Mouse (Mus musculus) neural tube, embryonic 13.5 days (tissue): ENCODE measurements around the gene Sec31a. TPM values are rescaled to one million over a fixed set of nuclear protein-coding genes. Genes with fewer than 3 reads are reported as not detected.

Source experiments
- ATAC-seq: fragments of 200-750 bp; cut with Nextera tagmentation; 2 replicates; pipeline ENCODE4 v1.8.0; 2017; ENCODE audit warnings: low read depth, mild to moderate bottlenecking, moderate TSS enrichment, moderate library complexity
- H3K27ac ChIP-seq: fragments of 300-500 bp; sonication (generic); replicated peaks from 2 replicates; pipeline ENCODE4 v1.5.1; 2015; ENCODE audit warnings: moderate library complexity, mild to moderate bottlenecking, inconsistent platforms
- H3K27me3 ChIP-seq: fragments of 300-500 bp; sonication (generic); 2 replicates; pipeline ENCODE4 v1.6.1; 2015; ENCODE audit warnings: mild to moderate bottlenecking, inconsistent platforms
- H3K36me3 ChIP-seq: fragments of 300-500 bp; sonication (generic); 2 replicates; pipeline ENCODE4 v1.6.1; 2015; ENCODE audit warnings: mild to moderate bottlenecking, inconsistent platforms
- H3K4me1 ChIP-seq: fragments of 300-500 bp; sonication (generic); replicated peaks from 2 replicates; pipeline ENCODE4 v1.6.1; 2015; ENCODE audit warnings: inconsistent platforms
- H3K4me2 ChIP-seq: fragments of 300-500 bp; sonication (generic); 2 replicates; pipeline ENCODE4 v1.6.1; 2015; ENCODE audit warnings: inconsistent platforms, mild to moderate bottlenecking, moderate library complexity
- H3K4me3 ChIP-seq: fragments of 300-500 bp; sonication (generic); 2 replicates; pipeline ENCODE4 v1.5.1; 2015; ENCODE audit warnings: mild to moderate bottlenecking, inconsistent platforms
- H3K9ac ChIP-seq: fragments of 300-500 bp; sonication (generic); 2 replicates; pipeline ENCODE4 v1.6.1; 2015; ENCODE audit warnings: moderate library complexity, mild to moderate bottlenecking, inconsistent platforms
- H3K9me3 ChIP-seq: fragments of 300-500 bp; sonication (generic); 2 replicates; pipeline ENCODE4 v1.6.1; 2016; ENCODE audit warnings: inconsistent platforms
- WGBS: fragments of 180-500 bp; shearing (Covaris S2); methylation state at CpG from one replicate; pipeline ENCODE4 v1.1.7; 2015; 5-methylcytosine and 5-hydroxymethylcytosine counted together
- polyA plus RNA-seq: library from polyadenylated mRNA; unstranded; fragments of >200 nt; fragmentation: Nextera tagmentation; extraction: Ambion mirVana; gene quantifications from 2 replicates; pipeline ENCODE4 v1.2.1, GENCODE M21; 2015

The Sec31a gene
- polyA plus RNA-seq, 1 experiment from 2014 or later = 106 TPM

GRCm38 (mm10) chr5:100393681-100394080 lies 22.4 kb downstream of the Sec31a start:
- no peak overlapping the region for H3K4me2 ChIP-seq
- ATAC-seq = no peak
- no peaks in the 10 kb centered on the region for H3K9me3 ChIP-seq
- no peak overlapping the region for H3K27ac ChIP-seq
- no peak overlapping the region for H3K4me3 ChIP-seq
- H3K4me1 ChIP-seq = no peaks in the 10 kb centered on the region
- H3K27me3 ChIP-seq = no peaks in the 10 kb centered on the region
- H3K9ac ChIP-seq = no peak overlapping the region
- peaks cover 98% of the 10 kb centered on the region for H3K36me3 ChIP-seq
- 95% methylated on average over 3 of the region's 3 CpGs for WGBS

GRCm38 (mm10) chr5:100392436-100392955 lies 23.5 kb downstream of the Sec31a start:
- H3K4me2 ChIP-seq = no peak overlapping the region
- H3K27ac ChIP-seq = no peak overlapping the region
- peaks cover 94% of the 10 kb centered on the region for H3K36me3 ChIP-seq
- no peak overlapping the region for H3K4me3 ChIP-seq
- no peaks in the 10 kb centered on the region for H3K4me1 ChIP-seq
- no peak overlapping the region for H3K9ac ChIP-seq
- no peak for ATAC-seq
- no peaks in the 10 kb centered on the region for H3K27me3 ChIP-seq
- whole genome bisulfite sequencing = 91% methylated on average over 20 of the region's 20 CpGs
- no peaks in the 10 kb centered on the region for H3K9me3 ChIP-seq

GRCm38 (mm10) chr5:100383782-100384510 lies 32.1 kb downstream of the Sec31a start:
- H3K9me3 ChIP-seq = no peaks in the 10 kb centered on the region
- no peak overlapping the region for H3K9ac ChIP-seq
- H3K27ac ChIP-seq = no peak overlapping the region
- no peaks in the 10 kb centered on the region for H3K4me1 ChIP-seq
- H3K4me3 ChIP-seq = no peak overlapping the region
- no peak for ATAC-seq
- 94% methylated on average over 18 of the region's 18 CpGs for WGBS
- H3K36me3 ChIP-seq = peaks cover 91% of the 10 kb centered on the region
- H3K4me2 ChIP-seq = no peak overlapping the region
- H3K27me3 ChIP-seq = no peaks in the 10 kb centered on the region

GRCm38 (mm10) chr5:100381094-100381493 lies 34.9 kb downstream of the Sec31a start:
- H3K4me3 ChIP-seq = no peak overlapping the region
- H3K36me3 ChIP-seq = peaks cover 97% of the 10 kb centered on the region
- H3K4me2 ChIP-seq = no peak overlapping the region
- H3K27ac ChIP-seq = no peak overlapping the region
- ATAC-seq = no peak
- H3K27me3 ChIP-seq = no peaks in the 10 kb centered on the region
- H3K9me3 ChIP-seq = no peaks in the 10 kb centered on the region
- H3K4me1 ChIP-seq = no peaks in the 10 kb centered on the region
- WGBS = 95% methylated on average over 7 of the region's 7 CpGs
- no peak overlapping the region for H3K9ac ChIP-seq

- no peak overlapping the region for H3K4me3 ChIP-seq
- no peaks in the 10 kb centered on the region for H3K4me1 ChIP-seq
- ATAC-seq = no peak
- 96% methylated on average over 5 of the region's 5 CpGs for WGBS
- no peaks in the 10 kb centered on the region for H3K27me3 ChIP-seq
- no peaks in the 10 kb centered on the region for H3K9me3 ChIP-seq
- no peak overlapping the region for H3K9ac ChIP-seq
- peaks cover 97% of the 10 kb centered on the region for H3K36me3 ChIP-seq
- no peak overlapping the region for H3K27ac ChIP-seq
- H3K4me2 ChIP-seq = no peak overlapping the region
Observed at GRCm38 (mm10) chr5:100380277-100380676, 35.8 kb downstream of the Sec31a start.

GRCm38 (mm10) chr5:100378981-100379380 lies 37.1 kb downstream of the Sec31a start:
- Histone ChIP-seq H3K36me3 (peaks cover 98% of the 10 kb centered on the region), H3K27ac (no peak overlapping the region), H3K4me1 (no peaks in the 10 kb centered on the region), H3K9ac (no peak overlapping the region), H3K9me3 (no peaks in the 10 kb centered on the region), H3K4me3 (no peak overlapping the region), H3K4me2 (no peak overlapping the region), H3K27me3 (no peaks in the 10 kb centered on the region)
- ATAC-seq = no peak
- WGBS = 95% methylated on average over 2 of the region's 2 CpGs

GRCm38 (mm10) chr5:100378211-100378610 lies 37.8 kb downstream of the Sec31a start:
- Histone ChIP-seq H3K9ac (no peak overlapping the region), H3K27me3 (no peaks in the 10 kb centered on the region), H3K36me3 (peaks cover 97% of the 10 kb centered on the region), H3K4me2 (no peak overlapping the region), H3K4me1 (no peaks in the 10 kb centered on the region), H3K27ac (no peak overlapping the region), H3K4me3 (no peak overlapping the region), H3K9me3 (no peaks in the 10 kb centered on the region)
- WGBS = 94% methylated on average over 5 of the region's 5 CpGs
- ATAC-seq = no peak

- Histone ChIP-seq H3K27me3 (no peaks in the 10 kb centered on the region), H3K4me1 (no peaks in the 10 kb centered on the region), H3K9me3 (no peaks in the 10 kb centered on the region), H3K27ac (no peak overlapping the region), H3K4me3 (no peak overlapping the region), H3K9ac (no peak overlapping the region), H3K4me2 (no peak overlapping the region), H3K36me3 (peaks cover 97% of the 10 kb centered on the region)
- no peak for ATAC-seq
- 75% methylated on average over 2 of the region's 2 CpGs for WGBS
Observed at GRCm38 (mm10) chr5:100377376-100377775, 38.7 kb downstream of the Sec31a start.

- ATAC-seq = no peak
- peaks cover 93% of the 10 kb centered on the region for H3K36me3 ChIP-seq
- H3K27ac ChIP-seq = no peak overlapping the region
- no peaks in the 10 kb centered on the region for H3K4me1 ChIP-seq
- H3K9me3 ChIP-seq = no peaks in the 10 kb centered on the region
- no peak overlapping the region for H3K4me2 ChIP-seq
- no peak overlapping the region for H3K4me3 ChIP-seq
- H3K27me3 ChIP-seq = no peaks in the 10 kb centered on the region
- H3K9ac ChIP-seq = no peak overlapping the region
- 91% methylated on average over 2 of the region's 2 CpGs for WGBS
Observed at GRCm38 (mm10) chr5:100374703-100375102, 41.3 kb downstream of the Sec31a start.

- no peak overlapping the region for H3K4me3 ChIP-seq
- no peaks in the 10 kb centered on the region for H3K4me1 ChIP-seq
- H3K27ac ChIP-seq = no peak overlapping the region
- H3K9me3 ChIP-seq = no peaks in the 10 kb centered on the region
- ATAC-seq = no peak; the same call in 1 of the 2 replicates
- WGBS = 56% methylated on average over 5 of the region's 5 CpGs
- no peak overlapping the region for H3K9ac ChIP-seq
- peaks cover 89% of the 10 kb centered on the region for H3K36me3 ChIP-seq
- H3K4me2 ChIP-seq = no peak overlapping the region
- no peaks in the 10 kb centered on the region for H3K27me3 ChIP-seq
Observed at GRCm38 (mm10) chr5:100373952-100374351, 42.1 kb downstream of the Sec31a start.

- H3K4me1 ChIP-seq = no peaks in the 10 kb centered on the region
- H3K27me3 ChIP-seq = no peaks in the 10 kb centered on the region
- ATAC-seq = no peak
- H3K4me2 ChIP-seq = no peak overlapping the region
- H3K9ac ChIP-seq = no peak overlapping the region
- H3K36me3 ChIP-seq = peaks cover 88% of the 10 kb centered on the region
- WGBS = 61% methylated on average over 1 of the region's 1 CpGs
- no peak overlapping the region for H3K27ac ChIP-seq
- H3K4me3 ChIP-seq = no peak overlapping the region
- no peaks in the 10 kb centered on the region for H3K9me3 ChIP-seq
Observed at GRCm38 (mm10) chr5:100370919-100371318, 45.1 kb downstream of the Sec31a start.

- H3K27ac ChIP-seq = no peak overlapping the region
- H3K36me3 ChIP-seq = peaks cover 88% of the 10 kb centered on the region
- no peaks in the 10 kb centered on the region for H3K9me3 ChIP-seq
- no peak overlapping the region for H3K4me2 ChIP-seq
- H3K4me3 ChIP-seq = no peak overlapping the region
- 90% methylated on average over 11 of the region's 11 CpGs for WGBS
- no peak overlapping the region for H3K9ac ChIP-seq
- no peak for ATAC-seq
- H3K4me1 ChIP-seq = no peaks in the 10 kb centered on the region
- H3K27me3 ChIP-seq = no peaks in the 10 kb centered on the region
Observed at GRCm38 (mm10) chr5:100369825-100370459, 46.1 kb downstream of the Sec31a start.
